Mouse (Mus musculus): ENCODE measurements around the gene Hoga1. TPM values are rescaled to one million over a fixed set of nuclear protein-coding genes. Genes with fewer than 3 reads are reported as not detected.
"Not testable (repeated sequence)": the region's sequence is repeated elsewhere in the genome, so short reads cannot be mapped to it uniquely, and the experiment has no call there.

The Hoga1 gene
- polyA plus RNA-seq, 1 experiment from 2014 or later, result 0.69 TPM

- WGBS, result 70% methylated on average over 15 of the region's 15 CpGs
- Histone ChIP-seq H3K4me1 (replicated peaks) (0 out of 2 replicates have a peak, but pooled peaks cover 6% of the 10 kb centered on the region), H3K27ac (ENCODE audit: poor library complexity, severe bottlenecking) (no peak overlapping the region), H3K36me3 (peaks cover 15% of the 10 kb centered on the region), H3K4me3 (no peak overlapping the region), H3K9me3 (replicated peaks) (no peaks in the 10 kb centered on the region), H3K9ac (no peak overlapping the region), H3K27me3 (replicated peaks) (no peaks in the 10 kb centered on the region), H3K4me2 (no peak overlapping the region)
- no peak for ATAC-seq (ENCODE audit: insufficient number of reproducible peaks, low FRiP score)
Observed at GRCm38 (mm10) chr19:42071886-42072608, 26.6 kb downstream of the Hoga1 start.

GRCm38 (mm10) chr19:42072802-42073201 is 27.4 kb downstream of the Hoga1 start:
- Histone ChIP-seq H3K9me3 (replicated peaks) (no peaks in the 10 kb centered on the region), H3K4me3 (no peak overlapping the region), H3K36me3 (peaks cover 15% of the 10 kb centered on the region), H3K9ac (no peak overlapping the region), H3K4me2 (no peak overlapping the region), H3K27me3 (replicated peaks) (no peaks in the 10 kb centered on the region), H3K4me1 (replicated peaks) (0 out of 2 replicates have a peak, but pooled peaks cover 6% of the 10 kb centered on the region), H3K27ac (ENCODE audit: poor library complexity, severe bottlenecking) (no peak overlapping the region)
- no peak for ATAC-seq (ENCODE audit: insufficient number of reproducible peaks, low FRiP score)
- 71% methylated on average over 7 of the region's 7 CpGs for WGBS

GRCm38 (mm10) chr19:42075051-42075450 is 29.6 kb downstream of the Hoga1 start:
- no peaks in the 10 kb centered on the region for H3K9me3 ChIP-seq (replicated peaks)
- no peak for ATAC-seq (ENCODE audit: insufficient number of reproducible peaks, low FRiP score)
- H3K27me3 ChIP-seq (replicated peaks), result no peaks in the 10 kb centered on the region
- H3K4me3 ChIP-seq, result no peak overlapping the region
- H3K27ac ChIP-seq (ENCODE audit: poor library complexity, severe bottlenecking), result no peak overlapping the region
- peaks cover 15% of the 10 kb centered on the region for H3K36me3 ChIP-seq
- H3K4me1 ChIP-seq (replicated peaks), result no peaks in the 10 kb centered on the region
- no peak overlapping the region for H3K4me2 ChIP-seq
- no peak overlapping the region for H3K9ac ChIP-seq
- WGBS, result 83% methylated on average over 2 of the region's 2 CpGs

GRCm38 (mm10) chr19:42075992-42076391 is 30.6 kb downstream of the Hoga1 start:
- no peak for ATAC-seq (ENCODE audit: insufficient number of reproducible peaks, low FRiP score)
- Histone ChIP-seq H3K4me3 (no peak overlapping the region), H3K36me3 (peaks cover 15% of the 10 kb centered on the region), H3K27ac (ENCODE audit: poor library complexity, severe bottlenecking) (no peak overlapping the region), H3K27me3 (replicated peaks) (no peaks in the 10 kb centered on the region), H3K9me3 (replicated peaks) (no peaks in the 10 kb centered on the region), H3K4me1 (replicated peaks) (no peaks in the 10 kb centered on the region), H3K4me2 (no peak overlapping the region), H3K9ac (no peak overlapping the region)
- WGBS, result 85% methylated on average over 16 of the region's 16 CpGs

- 86% methylated on average over 8 of the region's 8 CpGs for WGBS
- no peak overlapping the region for H3K4me3 ChIP-seq
- no peaks in the 10 kb centered on the region for H3K9me3 ChIP-seq (replicated peaks)
- no peak overlapping the region for H3K4me2 ChIP-seq
- H3K4me1 ChIP-seq (replicated peaks), result no peaks in the 10 kb centered on the region
- no peaks in the 10 kb centered on the region for H3K27me3 ChIP-seq (replicated peaks)
- ATAC-seq (ENCODE audit: insufficient number of reproducible peaks, low FRiP score), result no peak
- H3K27ac ChIP-seq (ENCODE audit: poor library complexity, severe bottlenecking), result no peak overlapping the region
- H3K9ac ChIP-seq, result no peak overlapping the region
- H3K36me3 ChIP-seq, result peaks cover 15% of the 10 kb centered on the region
Observed at GRCm38 (mm10) chr19:42078566-42078965, 33.2 kb downstream of the Hoga1 start.

- no peak for ATAC-seq (ENCODE audit: insufficient number of reproducible peaks, low FRiP score)
- Histone ChIP-seq H3K36me3 (peaks cover 15% of the 10 kb centered on the region), H3K4me1 (replicated peaks) (no peaks in the 10 kb centered on the region), H3K27me3 (replicated peaks) (no peaks in the 10 kb centered on the region), H3K27ac (ENCODE audit: poor library complexity, severe bottlenecking) (no peak overlapping the region), H3K9me3 (replicated peaks) (no peaks in the 10 kb centered on the region), H3K4me3 (no peak overlapping the region), H3K9ac (no peak overlapping the region), H3K4me2 (no peak overlapping the region)
- 87% methylated on average over 12 of the region's 12 CpGs for WGBS
Observed at GRCm38 (mm10) chr19:42079006-42079405, 33.6 kb downstream of the Hoga1 start.

GRCm38 (mm10) chr19:42079950-42080349 is 34.5 kb downstream of the Hoga1 start:
- Histone ChIP-seq H3K4me1 (replicated peaks) (no peaks in the 10 kb centered on the region), H3K27me3 (replicated peaks) (no peaks in the 10 kb centered on the region), H3K4me3 (no peak overlapping the region), H3K27ac (ENCODE audit: poor library complexity, severe bottlenecking) (no peak overlapping the region), H3K36me3 (peaks cover 12% of the 10 kb centered on the region), H3K9me3 (replicated peaks) (no peaks in the 10 kb centered on the region), H3K4me2 (no peak overlapping the region), H3K9ac (no peak overlapping the region)
- 73% methylated on average over 5 of the region's 5 CpGs for WGBS
- no peak for ATAC-seq (ENCODE audit: insufficient number of reproducible peaks, low FRiP score)

- Histone ChIP-seq H3K9me3 (replicated peaks) (no peaks in the 10 kb centered on the region), H3K4me1 (replicated peaks) (peaks cover under 1% of the 10 kb centered on the region), H3K27ac (ENCODE audit: poor library complexity, severe bottlenecking) (no peak overlapping the region), H3K9ac (no peak overlapping the region), H3K36me3 (peaks cover 7% of the 10 kb centered on the region), H3K4me2 (no peak overlapping the region), H3K27me3 (replicated peaks) (no peaks in the 10 kb centered on the region), H3K4me3 (no peak overlapping the region)
- WGBS, result 81% methylated on average over 11 of the region's 11 CpGs
- no peak for ATAC-seq (ENCODE audit: insufficient number of reproducible peaks, low FRiP score)
Observed at GRCm38 (mm10) chr19:42080469-42080868, 35.1 kb downstream of the Hoga1 start.

- WGBS, result 86% methylated on average over 5 of the region's 5 CpGs
- not testable (repeated sequence) for H3K9me3 ChIP-seq (replicated peaks); H3K9ac ChIP-seq; H3K4me1 ChIP-seq (replicated peaks); H3K27me3 ChIP-seq (replicated peaks); H3K27ac ChIP-seq (ENCODE audit: poor library complexity, severe bottlenecking); ATAC-seq (ENCODE audit: insufficient number of reproducible peaks, low FRiP score); H3K4me2 ChIP-seq; H3K4me3 ChIP-seq; H3K36me3 ChIP-seq
Observed at GRCm38 (mm10) chr19:42081613-42082012, 36.2 kb downstream of the Hoga1 start.

GRCm38 (mm10) chr19:42085690-42086089 is 40.3 kb downstream of the Hoga1 start:
- no peaks in the 10 kb centered on the region for H3K36me3 ChIP-seq
- H3K9me3 ChIP-seq (replicated peaks), result no peaks in the 10 kb centered on the region
- no peak overlapping the region for H3K27ac ChIP-seq (ENCODE audit: poor library complexity, severe bottlenecking)
- H3K4me3 ChIP-seq, result peak overlapping the region; percentile 76
- no peaks in the 10 kb centered on the region for H3K27me3 ChIP-seq (replicated peaks)
- H3K4me1 ChIP-seq (replicated peaks), result peaks cover 12% of the 10 kb centered on the region
- 10% methylated on average over 10 of the region's 10 CpGs for WGBS
- peak overlapping the region; percentile 95 for H3K4me2 ChIP-seq
- H3K9ac ChIP-seq, result peak overlapping the region; percentile 74
- no peak for ATAC-seq (ENCODE audit: insufficient number of reproducible peaks, low FRiP score)

GRCm38 (mm10) chr19:42086166-42086565 is 40.8 kb downstream of the Hoga1 start, which contains the start of gene Morn4:
Gene Morn4 (minus strand): TSS chr19:42086357.
- no peaks in the 10 kb centered on the region for H3K27me3 ChIP-seq (replicated peaks)

More at GRCm38 (mm10) chr19:42086166-42086565, 40.8 kb downstream of the Hoga1 start, which contains the start of gene Morn4:
- no peaks in the 10 kb centered on the region for H3K36me3 ChIP-seq
- H3K4me2 ChIP-seq, result peak within 1 kb of the TSS; percentile 95
- ATAC-seq (ENCODE audit: insufficient number of reproducible peaks, low FRiP score), result peak; percentile 63
- H3K9me3 ChIP-seq (replicated peaks), result no peaks in the 10 kb centered on the region
- H3K9ac ChIP-seq, result peak within 1 kb of the TSS; percentile 74
- WGBS, result 0% methylated on average over 21 of the region's 21 CpGs
- peaks cover 14% of the 10 kb centered on the region for H3K4me1 ChIP-seq (replicated peaks)
- no peak within 1 kb of the TSS for H3K27ac ChIP-seq (ENCODE audit: poor library complexity, severe bottlenecking)
- H3K4me3 ChIP-seq, result peak within 1 kb of the TSS; percentile 76
